Comparison of ENCODE assay signal across 8 mouse cellular contexts in the genomic region with DNA sequence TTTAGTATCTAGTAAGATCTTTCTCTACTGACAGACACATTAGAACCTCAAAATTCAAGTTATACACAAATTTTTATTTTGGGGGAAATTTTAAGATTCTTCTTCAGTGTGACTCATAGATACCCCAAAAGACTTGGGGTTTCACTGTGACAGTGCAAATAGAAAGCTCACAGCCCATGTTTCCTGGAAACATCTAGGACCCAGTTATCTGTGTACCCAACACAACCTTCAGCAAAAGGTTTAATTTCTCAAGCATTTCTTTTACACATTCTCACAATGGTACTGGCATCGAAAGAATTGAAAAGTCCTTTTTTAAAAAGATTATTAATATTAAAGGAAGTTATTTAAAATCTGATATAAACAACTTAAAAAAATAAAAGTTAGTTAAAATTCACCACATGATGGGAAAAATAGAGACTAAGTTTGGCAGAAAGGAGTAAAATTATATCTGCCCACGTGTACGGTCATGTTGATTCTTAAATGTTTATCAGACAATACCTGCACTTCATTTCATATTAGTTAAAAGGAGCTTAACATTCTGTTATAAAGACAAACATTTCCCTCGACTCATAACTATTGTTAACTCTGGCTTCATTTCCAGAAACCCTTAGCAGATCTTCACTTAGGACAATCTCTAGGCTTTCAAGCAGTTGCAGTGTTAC. TPM values are rescaled to one million over a fixed set of nuclear protein-coding genes. Genes with fewer than 3 reads are reported as not detected.
DNase-seq lines count a peak whose midpoint lies in the region; ATAC-seq and TF ChIP-seq lines count a peak whose summit lies in the region.

No protein-coding gene starts in this region.

- no peaks in the 10 kb centered on the region for H3K9me3 ChIP-seq in heart, embryonic 15.5 days (replicated peaks)
- H3K9me3 ChIP-seq in E14TG2a.4 (ENCODE audit: low read length): peaks cover 1% of the 10 kb centered on the region; the same call in 1 of the 2 replicates
- H3K9me3 ChIP-seq in forebrain, embryonic 15.5 days: no peaks in the 10 kb centered on the region
- no peaks in the 10 kb centered on the region for H3K9me3 ChIP-seq in liver, embryonic 16.5 days (replicated peaks; ENCODE audit: control insufficient read depth, low read length)

- no peaks in the 10 kb centered on the region for H3K36me3 ChIP-seq in heart, embryonic 15.5 days
- H3K36me3 ChIP-seq in E14TG2a.4 (ENCODE audit: insufficient read depth, low read length): peaks cover 21% of the 10 kb centered on the region
- H3K36me3 ChIP-seq in forebrain, embryonic 15.5 days: no peaks in the 10 kb centered on the region
- H3K36me3 ChIP-seq in liver, embryonic 16.5 days (ENCODE audit: control insufficient read depth, insufficient read depth): no peaks in the 10 kb centered on the region

- H3K4me2 ChIP-seq in heart, embryonic 15.5 days: peak overlapping the region; percentile 87
- H3K4me2 ChIP-seq in forebrain, embryonic 15.5 days (replicated peaks): peak overlapping the region; percentile 56
- H3K4me2 ChIP-seq in liver, embryonic 16.5 days (ENCODE audit: low read depth, low read length): peak overlapping the region; percentile 71

- H3K4me1 ChIP-seq in heart, embryonic 15.5 days (replicated peaks): peaks cover 10% of the 10 kb centered on the region
- peaks cover 27% of the 10 kb centered on the region for H3K4me1 ChIP-seq in E14TG2a.4 (replicated peaks; ENCODE audit: low read depth, low read length)
- peaks cover 35% of the 10 kb centered on the region for H3K4me1 ChIP-seq in forebrain, embryonic 15.5 days
- H3K4me1 ChIP-seq in liver, embryonic 16.5 days (ENCODE audit: control insufficient read depth, low read depth, low read length): no peaks in the 10 kb centered on the region

- H3K4me3 ChIP-seq in heart, embryonic 15.5 days: peak overlapping the region; percentile 77
- H3K4me3 ChIP-seq in E14TG2a.4 (replicated peaks; ENCODE audit: low read length): peak overlapping the region; percentile 89
- H3K4me3 ChIP-seq in forebrain, embryonic 15.5 days: peak overlapping the region; percentile 74
- H3K4me3 ChIP-seq in liver, embryonic 16.5 days (ENCODE audit: low read depth, low read length): peak overlapping the region; percentile 69

- peak overlapping the region; percentile 84 for H3K27ac ChIP-seq in heart, embryonic 15.5 days
- H3K27ac ChIP-seq in forebrain, embryonic 15.5 days (replicated peaks): no peak overlapping the region; the same call in 1 of the 2 replicates
- H3K27ac ChIP-seq in liver, embryonic 16.5 days (ENCODE audit: low read length): no peak overlapping the region

- no peak for ATAC-seq in heart, embryonic 15.5 days (replicated peaks; ENCODE audit: insufficient number of reproducible peaks, insufficient read depth, low FRiP score, low read depth)
- no peak for ATAC-seq in forebrain, embryonic 15.5 days (replicated peaks)
- no peak for ATAC-seq in liver, embryonic 16.5 days (ENCODE audit: low read depth)
- ATAC-seq in inflammation-experienced regulatory T-cells, adult 6 months: no peak
- ATAC-seq in erythroid progenitor cell, adult 5-6 weeks (replicated peaks; ENCODE audit: low FRiP score, poor library complexity, severe bottlenecking): no peak

- no peak for DNase-seq in heart, adult 9 months (ENCODE audit: low spot score in 2 of 2)
- no peak for DNase-seq in adrenal gland, adult 18-20 months (ENCODE audit: low spot score in 2 of 2)

- peak overlapping the region; percentile 78 for H3K9ac ChIP-seq in heart, embryonic 15.5 days
- peak overlapping the region; percentile 76 for H3K9ac ChIP-seq in forebrain, embryonic 15.5 days (replicated peaks)
- H3K9ac ChIP-seq in liver, embryonic 16.5 days (ENCODE audit: low read depth, low read length): no peak overlapping the region

- H3K27me3 ChIP-seq in heart, embryonic 15.5 days: no peaks in the 10 kb centered on the region
- H3K27me3 ChIP-seq in E14TG2a.4 (ENCODE audit: insufficient read depth, low read length): 0 out of 2 replicates have a peak, but pooled peaks cover 2% of the 10 kb centered on the region
- no peaks in the 10 kb centered on the region for H3K27me3 ChIP-seq in forebrain, embryonic 15.5 days
- no peaks in the 10 kb centered on the region for H3K27me3 ChIP-seq in liver, embryonic 16.5 days (ENCODE audit: control insufficient read depth, insufficient read depth, low read depth, low read length)

- TF ChIP-seq CTCF in E14TG2a.4 (conservative IDR thresholded peaks at IDR 0.05; ENCODE audit: low read length): no peak

- 33% methylated on average over 4 of the region's 4 CpGs for WGBS in heart, embryonic 15.5 days
- WGBS in forebrain, embryonic 15.5 days: 31% methylated on average over 4 of the region's 4 CpGs
- 23% methylated on average over 4 of the region's 4 CpGs for WGBS in liver, embryonic 16.5 days (ENCODE audit: insufficient replicate concordance)

RNA-seq across cellular contexts. Expression of a gene that starts 1.2 kb away (rescaled TPM):
- 7.1 and 9.5 TPM in 2 replicates for polyA plus RNA-seq in heart, embryonic 15.5 days (2015; fragmentation: Nextera tagmentation; extraction: Ambion mirVana)
- 11.3 and 12.8 TPM in 2 replicates for polyA plus RNA-seq in forebrain, embryonic 15.5 days (2015; fragmentation: Nextera tagmentation; extraction: Ambion mirVana)
- polyA plus RNA-seq in liver, embryonic 16.5 days (2015; fragmentation: Nextera tagmentation; extraction: Ambion mirVana): 3.3 and 3.4 TPM in 2 replicates
- polyA plus RNA-seq in inflammation-experienced regulatory T-cells, adult 6 months (2017; shearing (Covaris generic)): 10 to 100 TPM; 39.6 to 60.2 (median 48.6) TPM
- total RNA-seq in erythroid progenitor cell, adult 5-6 weeks (2015; ENCODE audit: low replicate concordance): 6.8 and 13.4 TPM in 2 replicates
- 1.3 and 3.2 TPM in 2 replicates for total RNA-seq in erythroid progenitor cell, adult 5-6 weeks (2017; ENCODE audit: low replicate concordance)
- total RNA-seq in adrenal gland, adult 18-20 months (2021): 10 to 100 TPM; 27.2 to 67.6 TPM
